Mouse (Mus musculus): ENCODE measurements at regions not wholly inside any gene's neighbourhood (a gene's known extent, or its start where the extent isn't known, plus 50 kb on each side); places are given as distances from the start of the nearest gene placed in this dataset.
A peak's percentile ranks its signal among the peaks of the same experiment; 100 is the strongest.

DNA sequence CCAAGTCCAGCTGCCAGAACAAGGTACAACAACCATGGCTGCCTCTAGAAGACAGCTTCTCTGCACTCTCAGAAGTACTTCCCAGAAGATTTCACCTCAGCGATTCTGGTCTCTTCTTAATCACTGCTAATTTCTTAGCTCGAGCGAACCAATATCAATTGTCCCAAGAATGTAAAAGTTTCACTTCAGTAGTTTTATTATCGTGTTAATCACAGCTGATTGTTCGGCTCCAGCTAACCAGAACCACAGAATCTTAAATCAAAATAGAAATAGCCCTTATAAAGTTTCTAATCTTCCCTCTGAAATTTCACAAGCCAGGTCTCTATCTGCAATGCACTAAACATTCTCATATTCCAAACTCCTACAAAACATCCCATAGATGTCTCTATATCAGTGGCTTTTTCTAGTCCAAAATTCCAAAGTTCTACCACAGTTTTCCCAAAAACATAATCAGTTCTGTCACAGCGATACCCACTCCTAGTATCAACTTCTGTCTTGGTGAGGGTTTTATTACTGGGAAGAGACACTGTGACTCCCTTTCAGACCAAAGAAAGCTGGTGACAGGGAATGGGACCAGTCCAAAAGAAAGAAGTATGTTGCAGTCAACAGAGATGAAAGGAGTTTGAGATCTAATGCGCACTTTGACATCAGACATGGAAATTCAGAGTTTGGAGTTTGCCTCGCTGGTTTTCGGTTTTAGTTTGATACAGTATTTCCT lies 130.2 kb downstream of the Gm10283 start:
- Histone ChIP-seq H3K36me3 (ENCODE audit: control insufficient read depth, insufficient read depth, low read length) (no peaks in the 10 kb centered on the region), H3K27ac (replicated peaks; ENCODE audit: low read depth, low read length) (no peak overlapping the region), H3K27me3 (ENCODE audit: control insufficient read depth, insufficient read depth, low read length) (no peaks in the 10 kb centered on the region), H3K4me1 (ENCODE audit: control insufficient read depth, insufficient read depth, low read length) (no peaks in the 10 kb centered on the region), H3K9me3 (ENCODE audit: control insufficient read depth, low read length) (no peaks in the 10 kb centered on the region), H3K4me2 (ENCODE audit: low read length) (no peak overlapping the region), H3K9ac (replicated peaks; ENCODE audit: low read length) (no peak overlapping the region), H3K4me3 (replicated peaks; ENCODE audit: low read depth, low read length) (no peak overlapping the region)
- DNase-seq (no peak), ATAC-seq (ENCODE audit: low FRiP score, low TSS enrichment) (no peak)
- WGBS = 81% methylated on average over 9 of the region's 9 CpGs

DNA sequence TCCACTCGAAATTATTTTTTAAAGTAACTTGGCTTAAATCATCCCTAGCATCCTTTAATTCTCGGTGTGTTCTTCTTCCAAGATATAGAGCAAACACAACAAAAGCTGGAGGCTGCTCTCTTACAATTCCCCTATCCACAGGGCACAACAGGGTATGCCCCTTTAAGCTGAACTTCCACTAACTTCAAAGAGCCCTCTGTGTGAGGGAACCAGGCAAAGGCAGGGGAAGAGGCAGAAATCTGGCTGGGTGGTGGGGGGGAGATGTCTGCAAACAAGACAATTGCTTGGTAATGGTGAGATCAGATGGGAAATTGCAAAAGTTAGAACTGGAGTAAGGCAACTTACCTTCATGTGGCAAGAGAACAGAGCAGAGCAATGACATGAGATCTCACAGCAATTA lies 154.7 kb downstream of the Gm10283 start:
- Histone ChIP-seq H3K36me3 (ENCODE audit: control insufficient read depth, insufficient read depth, low read length) (no peaks in the 10 kb centered on the region), H3K4me3 (replicated peaks; ENCODE audit: low read depth, low read length) (no peak overlapping the region), H3K27me3 (ENCODE audit: control insufficient read depth, insufficient read depth, low read length) (no peaks in the 10 kb centered on the region), H3K9ac (replicated peaks; ENCODE audit: low read length) (no peak overlapping the region), H3K4me1 (ENCODE audit: control insufficient read depth, insufficient read depth, low read length) (no peaks in the 10 kb centered on the region), H3K4me2 (ENCODE audit: low read length) (no peak overlapping the region), H3K9me3 (ENCODE audit: control insufficient read depth, low read length) (no peaks in the 10 kb centered on the region), H3K27ac (replicated peaks; ENCODE audit: low read depth, low read length) (no peak overlapping the region)
- ATAC-seq (ENCODE audit: low FRiP score, low TSS enrichment) (no peak), DNase-seq (peak; percentile 5)
- WGBS = 39% methylated on average over 2 of the region's 2 CpGs

DNA sequence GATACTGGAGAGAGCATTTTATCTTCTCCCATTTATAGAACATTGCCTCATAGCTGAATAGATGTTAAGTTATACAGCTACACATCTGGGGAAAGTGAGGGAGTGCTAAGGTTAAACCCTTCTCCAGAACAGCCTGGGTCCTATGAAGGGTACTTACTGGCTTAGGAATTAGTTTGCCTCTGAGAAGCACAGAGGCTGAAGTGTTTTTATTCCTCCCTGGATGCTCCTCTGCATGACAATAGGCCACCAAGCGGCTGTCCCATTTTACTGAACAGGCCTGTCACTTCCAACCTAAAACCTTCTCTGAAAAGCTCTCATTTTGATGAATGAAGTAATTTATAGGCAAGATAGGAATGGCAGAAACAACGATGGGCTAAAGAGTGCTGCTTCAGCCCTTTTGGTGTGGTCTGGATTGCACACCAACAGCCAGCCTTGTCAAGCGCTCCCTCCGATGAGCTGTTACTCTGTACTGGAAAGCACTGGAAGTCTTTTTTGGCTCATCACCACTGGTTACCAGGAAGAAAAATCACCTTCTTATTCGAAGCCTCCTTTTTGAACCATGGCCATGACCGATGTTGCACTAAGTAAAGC lies 157.1 kb downstream of the Gm10283 start:
- no peak overlapping the region for H3K4me3 ChIP-seq (replicated peaks; ENCODE audit: low read depth, low read length)
- peak; percentile 8 for DNase-seq

DNA sequence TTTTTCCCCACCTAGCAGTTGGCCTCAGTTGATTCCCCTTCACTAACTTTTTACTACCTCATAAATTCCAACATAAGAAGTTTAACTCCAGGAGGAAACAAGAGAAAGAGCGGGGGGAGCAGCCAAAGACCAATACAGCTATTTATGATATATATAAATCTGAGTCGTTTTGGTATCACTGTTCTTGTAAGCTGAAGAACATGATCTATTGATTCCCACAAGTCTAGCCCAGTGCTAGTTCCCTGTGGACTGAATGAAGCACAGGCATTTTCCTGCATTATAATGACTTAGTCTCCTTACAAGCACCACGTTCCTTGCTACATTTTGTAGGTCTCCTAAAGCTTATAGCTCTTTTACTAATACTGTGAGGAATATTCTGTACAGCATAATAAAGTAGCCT lies 187.5 kb downstream of the Gm10283 start:
- Histone ChIP-seq H3K27ac (replicated peaks; ENCODE audit: low read depth, low read length) (no peak overlapping the region), H3K4me3 (replicated peaks; ENCODE audit: low read depth, low read length) (no peak overlapping the region), H3K4me1 (ENCODE audit: control insufficient read depth, insufficient read depth, low read length) (no peaks in the 10 kb centered on the region), H3K27me3 (ENCODE audit: control insufficient read depth, insufficient read depth, low read length) (no peaks in the 10 kb centered on the region), H3K36me3 (ENCODE audit: control insufficient read depth, insufficient read depth, low read length) (no peaks in the 10 kb centered on the region), H3K9ac (replicated peaks; ENCODE audit: low read length) (no peak overlapping the region), H3K4me2 (ENCODE audit: low read length) (no peak overlapping the region), H3K9me3 (ENCODE audit: control insufficient read depth, low read length) (no peaks in the 10 kb centered on the region)
- 70% methylated on average over 3 of the region's 3 CpGs for WGBS
- DNase-seq (no peak), ATAC-seq (ENCODE audit: low FRiP score, low TSS enrichment) (no peak)

More for the DNA sequence above, 157.1 kb downstream of the Gm10283 start:
- H3K4me2 ChIP-seq (ENCODE audit: low read length) = no peak overlapping the region
- H3K36me3 ChIP-seq (ENCODE audit: control insufficient read depth, insufficient read depth, low read length) = no peaks in the 10 kb centered on the region
- H3K27ac ChIP-seq (replicated peaks; ENCODE audit: low read depth, low read length) = no peak overlapping the region
- no peaks in the 10 kb centered on the region for H3K27me3 ChIP-seq (ENCODE audit: control insufficient read depth, insufficient read depth, low read length)
- H3K9ac ChIP-seq (replicated peaks; ENCODE audit: low read length) = no peak overlapping the region
- no peaks in the 10 kb centered on the region for H3K9me3 ChIP-seq (ENCODE audit: control insufficient read depth, low read length)
- WGBS = 26% methylated on average over 6 of the region's 6 CpGs
- H3K4me1 ChIP-seq (ENCODE audit: control insufficient read depth, insufficient read depth, low read length) = no peaks in the 10 kb centered on the region
- ATAC-seq (ENCODE audit: low FRiP score, low TSS enrichment) = no peak

DNA sequence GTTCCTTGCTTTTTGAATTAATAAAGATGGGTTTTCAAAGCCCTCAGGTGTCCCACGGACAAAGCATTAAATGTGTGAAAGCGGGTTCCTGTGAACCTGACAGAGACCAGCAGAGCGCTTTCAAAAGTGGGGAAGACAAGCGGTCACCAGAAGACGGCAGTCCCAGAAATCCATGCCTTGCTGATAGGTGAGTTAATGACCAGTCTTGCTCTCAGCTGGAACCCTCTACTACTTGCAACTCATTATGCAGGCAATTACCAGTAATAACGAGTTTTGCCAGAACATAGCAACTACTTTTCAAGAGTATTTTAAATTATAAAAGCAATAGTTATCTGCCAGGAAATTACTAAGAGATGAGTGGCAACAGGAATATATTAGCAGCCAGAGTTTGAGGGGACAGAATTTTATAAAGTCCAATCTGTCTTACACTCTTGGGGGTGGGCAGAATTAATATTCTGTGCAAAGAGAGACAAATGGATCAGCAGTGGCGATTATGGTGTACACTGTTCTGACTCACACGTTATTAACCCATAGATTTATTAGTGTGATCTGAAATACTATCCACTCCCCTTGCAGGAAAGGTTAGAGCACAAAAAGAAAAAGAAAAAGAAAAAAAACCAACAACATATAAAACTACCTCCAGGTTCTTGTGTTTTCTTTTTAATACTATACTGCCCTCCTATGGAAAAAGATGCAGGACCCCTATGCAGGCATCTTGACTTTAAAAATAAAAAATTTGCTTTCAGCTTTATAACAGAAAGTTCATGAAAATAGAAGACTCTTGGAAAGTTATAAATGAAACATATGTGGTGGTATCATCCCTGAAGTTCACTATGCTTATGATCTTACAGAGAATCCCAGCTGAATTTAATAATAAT lies 188.8 kb downstream of the Gm10283 start:
- no peak overlapping the region for H3K9ac ChIP-seq (replicated peaks; ENCODE audit: low read length)
- no peaks in the 10 kb centered on the region for H3K36me3 ChIP-seq (ENCODE audit: control insufficient read depth, insufficient read depth, low read length)
- H3K27me3 ChIP-seq (ENCODE audit: control insufficient read depth, insufficient read depth, low read length) = no peaks in the 10 kb centered on the region
- H3K9me3 ChIP-seq (ENCODE audit: control insufficient read depth, low read length) = no peaks in the 10 kb centered on the region
- ATAC-seq (ENCODE audit: low FRiP score, low TSS enrichment) = no peak
- H3K4me2 ChIP-seq (ENCODE audit: low read length) = no peak overlapping the region
- no peak overlapping the region for H3K27ac ChIP-seq (replicated peaks; ENCODE audit: low read depth, low read length)
- no peaks in the 10 kb centered on the region for H3K4me1 ChIP-seq (ENCODE audit: control insufficient read depth, insufficient read depth, low read length)
- no peak overlapping the region for H3K4me3 ChIP-seq (replicated peaks; ENCODE audit: low read depth, low read length)
- peak; percentile 34 for DNase-seq
- WGBS = 70% methylated on average over 8 of the region's 8 CpGs

DNA sequence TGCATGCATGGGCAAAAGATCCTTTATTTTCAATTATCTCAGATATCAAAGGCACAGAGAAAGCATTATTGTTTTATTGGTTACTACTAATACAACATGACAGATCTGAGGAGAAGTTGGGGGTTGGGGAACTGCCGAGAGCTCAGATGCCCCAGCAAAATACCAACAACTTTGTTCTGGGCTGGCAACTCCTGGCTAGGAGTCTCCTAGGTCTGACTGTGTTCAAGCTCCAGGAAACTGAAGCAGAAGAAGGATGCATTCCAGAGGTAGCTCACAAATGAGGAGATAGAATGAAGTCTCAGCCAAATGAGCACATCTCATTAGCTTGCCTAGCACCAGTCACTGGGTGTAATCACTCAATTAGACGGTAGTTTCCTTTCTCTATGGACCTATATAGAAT lies 192.9 kb downstream of the Gm10283 start:
- Histone ChIP-seq H3K9me3 (ENCODE audit: control insufficient read depth, low read length) (no peaks in the 10 kb centered on the region), H3K27me3 (ENCODE audit: control insufficient read depth, insufficient read depth, low read length) (no peaks in the 10 kb centered on the region), H3K36me3 (ENCODE audit: control insufficient read depth, insufficient read depth, low read length) (no peaks in the 10 kb centered on the region), H3K9ac (replicated peaks; ENCODE audit: low read length) (no peak overlapping the region), H3K4me1 (ENCODE audit: control insufficient read depth, insufficient read depth, low read length) (no peaks in the 10 kb centered on the region), H3K4me3 (replicated peaks; ENCODE audit: low read depth, low read length) (no peak overlapping the region), H3K27ac (replicated peaks; ENCODE audit: low read depth, low read length) (no peak overlapping the region), H3K4me2 (ENCODE audit: low read length) (no peak overlapping the region)
- WGBS = 57% methylated on average over 2 of the region's 2 CpGs
- DNase-seq (no peak), ATAC-seq (ENCODE audit: low FRiP score, low TSS enrichment) (no peak)

DNA sequence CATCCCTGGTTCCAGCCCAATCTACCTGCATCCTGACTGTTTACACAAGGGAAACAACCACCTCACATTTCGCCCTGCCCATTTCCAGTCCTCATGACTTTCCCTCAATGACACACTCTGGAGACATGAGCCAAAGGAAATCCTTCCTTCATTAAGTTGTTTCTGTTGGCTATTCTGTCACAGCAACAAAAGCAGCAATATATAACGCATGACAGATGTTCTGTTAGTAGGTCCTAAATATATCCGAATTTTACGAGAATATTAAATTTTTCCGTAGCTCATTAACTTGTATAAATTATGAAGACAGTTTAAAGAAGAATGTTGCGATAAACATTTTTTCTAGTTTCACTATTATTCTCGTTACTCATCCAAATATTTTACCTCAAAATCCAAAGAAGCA lies 201.7 kb downstream of the Gm10283 start:
- no peak overlapping the region for H3K4me3 ChIP-seq (replicated peaks; ENCODE audit: low read depth, low read length)
- WGBS = 94% methylated on average over 7 of the region's 7 CpGs
- H3K27me3 ChIP-seq (ENCODE audit: control insufficient read depth, insufficient read depth, low read length) = no peaks in the 10 kb centered on the region
- DNase-seq (no peak), ATAC-seq (ENCODE audit: low FRiP score, low TSS enrichment) (no peak)
- H3K4me2 ChIP-seq (ENCODE audit: low read length) = no peak overlapping the region
- no peak overlapping the region for H3K9ac ChIP-seq (replicated peaks; ENCODE audit: low read length)
- no peaks in the 10 kb centered on the region for H3K9me3 ChIP-seq (ENCODE audit: control insufficient read depth, low read length)
- H3K27ac ChIP-seq (replicated peaks; ENCODE audit: low read depth, low read length) = no peak overlapping the region
- H3K4me1 ChIP-seq (ENCODE audit: control insufficient read depth, insufficient read depth, low read length) = no peaks in the 10 kb centered on the region
- no peaks in the 10 kb centered on the region for H3K36me3 ChIP-seq (ENCODE audit: control insufficient read depth, insufficient read depth, low read length)

DNA sequence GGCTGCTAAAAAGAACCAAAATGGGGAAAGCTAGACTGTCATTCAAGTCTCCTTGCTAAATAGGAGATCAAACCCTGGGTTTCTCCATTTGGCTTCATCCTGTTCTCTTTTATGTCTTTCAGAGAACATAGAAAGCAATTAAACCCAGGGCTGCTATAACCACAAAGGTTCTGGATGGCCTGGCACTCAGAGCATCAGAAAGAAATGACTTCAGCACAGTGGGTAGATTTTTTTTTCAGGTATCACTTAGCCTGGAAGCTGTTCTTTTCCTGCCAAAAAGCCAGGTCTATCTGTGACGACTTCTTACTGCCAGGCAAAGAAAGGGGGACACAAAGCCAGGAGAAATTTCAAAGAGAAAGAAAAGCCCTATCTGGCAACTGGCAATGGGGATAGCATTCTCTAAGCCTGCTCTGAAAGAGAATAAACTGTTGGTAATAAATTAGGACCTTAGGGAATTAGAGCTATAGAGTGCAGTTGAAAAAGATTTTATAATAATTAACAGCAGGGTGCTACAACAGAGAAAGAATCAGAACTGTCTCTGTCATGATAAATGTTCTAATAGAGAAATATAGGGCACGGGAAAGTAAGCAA lies 225.7 kb downstream of the Gm10283 start:
- Histone ChIP-seq H3K9me3 (ENCODE audit: control insufficient read depth, low read length) (no peaks in the 10 kb centered on the region), H3K9ac (replicated peaks; ENCODE audit: low read length) (no peak overlapping the region), H3K36me3 (ENCODE audit: control insufficient read depth, insufficient read depth, low read length) (no peaks in the 10 kb centered on the region), H3K4me1 (ENCODE audit: control insufficient read depth, insufficient read depth, low read length) (no peaks in the 10 kb centered on the region), H3K27me3 (ENCODE audit: control insufficient read depth, insufficient read depth, low read length) (no peaks in the 10 kb centered on the region), H3K4me2 (ENCODE audit: low read length) (no peak overlapping the region), H3K27ac (replicated peaks; ENCODE audit: low read depth, low read length) (no peak overlapping the region), H3K4me3 (replicated peaks; ENCODE audit: low read depth, low read length) (no peak overlapping the region)
- 27% methylated on average over 2 of the region's 2 CpGs for WGBS
- ATAC-seq (ENCODE audit: low FRiP score, low TSS enrichment) (no peak), DNase-seq (peak; percentile 7)

Measured in midbrain, embryonic 14.5 days (tissue).